Mouse (Mus musculus) ES-CJ7 (cell line): ENCODE results near the gene Gm37240.

Experiments used
- DNase-seq: peaks from one replicate; pipeline ENCODE4 v3.0.0; 2011; ENCODE audit warnings: low read depth, low spot score

The Gm37240 gene

DNA sequence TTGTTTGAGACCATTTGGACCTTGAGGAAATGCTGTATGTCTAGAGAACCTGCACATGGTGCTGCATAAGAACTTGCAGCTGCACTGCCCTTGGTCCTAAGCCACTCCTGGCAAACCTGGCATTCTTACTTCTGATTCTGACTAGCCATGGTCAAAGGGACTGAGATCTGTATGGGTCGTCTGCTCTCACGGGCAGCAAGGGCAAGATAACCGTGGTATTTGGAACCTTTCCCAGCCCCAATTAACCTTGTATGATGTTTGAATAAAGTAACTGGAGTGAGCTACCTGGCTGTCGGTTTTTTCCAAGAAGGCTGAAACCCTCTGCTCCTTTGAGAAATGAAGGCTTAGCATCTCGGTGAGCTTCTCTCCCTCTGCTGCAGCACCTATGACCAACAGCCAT, 8.4 kb downstream of the Gm37240 start:
- DNase-seq: no peak

DNA sequence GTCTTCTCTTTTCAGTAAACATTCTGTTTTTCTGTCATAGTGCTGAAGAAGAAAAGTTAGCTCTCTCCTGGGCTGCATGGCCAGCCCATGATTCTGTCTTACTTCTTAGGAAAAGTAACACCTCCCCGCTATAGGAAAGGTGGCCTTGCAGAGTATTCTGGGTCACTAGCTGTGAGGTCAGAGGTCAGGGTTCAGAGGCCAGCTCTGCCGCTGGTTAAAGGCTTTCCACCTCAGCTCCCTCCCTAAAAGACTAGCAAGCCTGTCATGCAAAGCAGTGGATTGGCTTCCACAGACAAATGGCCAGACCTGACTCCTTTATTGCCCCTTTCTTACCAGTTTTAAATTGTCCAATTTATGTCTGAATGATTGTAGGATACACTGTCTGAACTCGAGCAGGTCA, 23.3 kb downstream of the Gm37240 start:
- no peak for DNase-seq

DNA sequence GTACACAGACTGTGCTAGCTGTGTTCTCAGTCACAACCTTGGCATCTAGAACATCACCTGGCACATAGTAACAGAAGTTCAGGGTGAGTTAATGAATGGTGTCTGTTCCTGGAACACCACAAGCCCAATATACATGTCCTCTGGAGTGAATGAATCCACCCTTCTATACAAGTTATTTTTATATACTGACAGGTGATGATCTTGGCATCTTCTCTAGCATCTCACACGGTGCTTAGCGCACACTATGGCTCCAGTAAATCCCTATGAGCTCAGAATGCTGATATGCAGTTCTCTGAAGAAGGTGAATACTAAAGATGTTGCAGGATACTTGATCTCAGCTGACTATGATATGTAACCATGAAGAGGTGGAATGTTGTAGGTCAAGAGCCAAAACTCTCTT, 24.4 kb downstream of the Gm37240 start:
- DNase-seq: no peak

DNA sequence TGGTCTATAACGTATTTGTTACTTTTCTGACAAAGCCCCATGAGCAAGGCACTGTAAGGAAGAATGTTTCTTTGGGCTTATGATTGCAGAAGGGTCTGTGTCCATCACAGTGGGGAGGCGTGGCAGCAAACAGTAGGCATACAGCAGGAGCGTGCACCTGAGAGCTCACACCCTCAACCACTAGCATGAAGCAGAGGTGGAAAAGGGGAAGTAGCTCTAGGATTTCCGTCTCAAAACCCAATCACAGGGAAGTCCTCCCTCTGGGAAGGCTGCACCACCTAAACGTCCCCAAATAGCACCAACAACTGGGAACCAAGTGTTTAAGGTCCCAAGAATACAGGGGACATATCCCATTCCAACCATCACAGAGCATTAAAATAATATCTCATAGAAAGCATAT, 26.3 kb downstream of the Gm37240 start:
- DNase-seq: no peak

DNA sequence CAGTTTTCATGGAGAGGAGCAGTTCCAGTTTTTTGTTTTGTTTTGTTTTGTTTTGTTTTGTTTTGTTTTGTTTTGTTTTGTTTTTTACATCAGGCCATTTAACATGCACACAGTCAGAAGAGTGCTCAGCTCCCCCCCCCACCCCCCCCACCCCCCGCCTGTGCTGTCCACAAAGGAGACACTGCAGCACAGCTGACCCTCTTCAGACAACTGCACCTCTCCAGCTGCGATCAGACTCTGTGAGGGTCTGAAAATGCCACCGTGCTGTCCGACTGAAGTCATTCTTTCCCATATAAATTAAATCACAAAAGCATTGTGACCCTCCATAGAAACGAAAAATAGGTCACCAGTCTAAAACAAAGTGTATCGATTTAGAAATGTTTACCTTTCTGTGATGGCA, 28.0 kb downstream of the Gm37240 start:
- DNase-seq: no peak

DNA sequence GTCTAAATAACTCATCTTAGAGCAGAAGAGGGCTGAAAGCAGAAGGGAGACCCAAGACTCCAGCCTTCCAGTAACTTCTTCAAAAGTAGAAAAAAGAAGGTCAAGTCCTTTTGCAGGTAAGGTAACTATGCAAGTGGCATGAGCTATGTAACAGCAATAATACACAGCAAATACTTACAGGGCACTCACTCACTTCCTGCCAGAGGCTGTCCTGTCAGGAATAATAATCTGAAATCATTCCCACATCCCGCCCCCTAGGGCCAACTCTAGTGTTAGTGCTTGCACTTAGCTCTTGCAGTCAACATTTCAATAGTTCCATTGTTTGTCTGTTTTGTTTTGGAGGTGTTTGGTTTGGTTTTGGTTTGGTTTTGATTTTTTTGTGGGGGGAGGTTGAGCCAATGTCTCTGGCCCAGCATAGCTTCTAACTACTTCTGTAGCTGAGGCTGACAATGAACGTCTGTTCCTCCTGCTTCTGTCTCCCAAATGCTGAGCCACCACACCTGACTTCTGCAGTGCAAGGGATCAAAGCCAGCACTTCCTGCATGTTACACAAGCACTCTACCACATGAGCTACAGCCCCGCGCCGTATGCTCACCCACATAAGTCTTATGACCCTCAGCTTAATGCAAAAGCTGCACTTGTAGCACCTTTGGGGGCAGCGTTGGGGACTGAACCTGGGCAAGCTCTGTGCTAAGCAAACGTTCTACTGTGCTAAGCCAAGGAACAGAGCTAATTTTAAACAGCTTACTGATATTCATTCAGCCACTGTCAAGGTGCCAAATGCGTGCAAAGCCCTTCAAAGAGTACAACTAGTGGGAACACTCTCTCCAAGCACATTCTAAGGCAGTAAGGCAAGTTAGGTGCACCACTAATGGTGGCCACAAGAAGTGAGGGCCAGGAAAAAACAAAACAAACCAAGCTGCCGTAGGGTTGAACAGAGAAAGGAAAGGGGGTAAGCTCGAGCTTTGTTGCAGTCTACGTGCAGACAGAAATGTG, 28.9 kb downstream of the Gm37240 start:
- no peak for DNase-seq

DNA sequence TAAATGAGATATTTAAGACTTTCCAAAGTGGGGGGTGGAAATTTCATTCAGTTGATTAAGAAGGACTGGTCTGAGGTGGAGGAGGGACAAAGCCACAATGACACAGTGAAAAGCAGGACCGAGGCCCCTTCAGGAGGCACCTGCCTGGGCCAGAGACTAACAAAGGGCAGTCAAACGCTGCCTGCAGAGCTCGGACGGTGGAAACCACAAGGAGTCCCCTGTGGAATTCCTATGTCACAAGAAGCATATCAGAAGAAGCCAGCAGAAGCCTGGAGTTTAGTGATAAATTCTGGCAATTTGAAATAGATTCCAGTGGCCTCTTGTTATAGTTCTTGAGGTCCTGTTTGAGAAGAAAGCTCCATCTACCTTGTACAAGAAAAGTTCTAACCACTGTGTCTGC, 30.2 kb downstream of the Gm37240 start:
- DNase-seq: no peak

DNA sequence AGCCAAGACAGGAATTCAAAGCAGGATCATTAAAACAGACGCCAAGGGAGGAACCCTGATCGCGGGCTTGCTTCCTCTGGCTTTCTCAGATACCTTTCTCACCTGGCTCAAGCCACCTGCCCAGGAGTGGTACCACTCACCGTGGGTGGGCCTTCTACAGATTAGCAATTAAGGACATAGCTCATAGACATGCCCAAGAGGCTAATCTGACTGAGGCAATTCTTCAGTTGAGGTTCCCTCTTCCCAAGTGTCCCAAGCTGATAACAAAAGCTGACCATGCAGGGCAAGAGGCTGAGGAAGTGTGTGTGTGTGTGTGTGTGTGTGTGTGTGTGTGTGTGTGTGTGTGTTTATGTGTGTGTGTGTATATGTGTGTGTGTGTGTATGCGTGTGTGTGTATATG, 31.4 kb downstream of the Gm37240 start:
- no peak for DNase-seq

DNA sequence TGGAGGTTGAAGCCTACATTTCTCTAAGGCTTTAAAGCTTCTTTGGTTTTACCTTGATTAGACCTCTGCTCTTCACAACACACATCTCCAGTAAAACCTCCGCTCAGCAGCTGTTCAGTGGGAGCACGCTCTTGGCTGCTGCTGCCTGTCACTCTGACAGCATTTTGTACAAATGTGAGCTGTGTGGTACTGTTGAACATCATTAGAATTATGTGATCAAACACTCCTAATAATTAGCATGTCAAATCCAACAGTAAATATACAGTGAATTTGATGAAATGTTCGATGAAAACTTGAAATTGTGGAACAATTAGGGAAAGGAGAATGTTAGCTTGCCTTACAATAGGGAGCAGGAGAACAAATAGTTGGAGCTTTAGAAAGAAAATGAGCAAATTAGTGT, 32.3 kb downstream of the Gm37240 start:
- DNase-seq: no peak

DNA sequence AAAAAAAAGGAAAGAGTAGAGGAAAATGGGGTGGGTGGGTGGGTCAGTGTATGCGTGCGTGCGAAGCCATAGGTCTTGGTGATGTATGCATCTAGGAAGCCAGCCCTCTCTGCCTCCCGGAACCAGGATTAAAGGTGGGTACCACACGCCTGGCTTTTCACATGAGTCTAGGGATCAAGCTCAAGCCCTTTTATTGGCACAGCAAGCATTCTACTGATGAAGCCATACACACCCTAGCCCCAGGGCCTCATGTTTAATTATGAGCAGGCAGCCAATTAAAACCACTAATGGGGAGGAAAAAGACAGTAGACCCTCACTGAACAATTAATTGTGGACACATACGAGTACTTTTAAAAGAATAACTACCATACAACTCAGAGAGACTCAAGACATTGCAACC, 33.2 kb downstream of the Gm37240 start:
- no peak for DNase-seq

DNA sequence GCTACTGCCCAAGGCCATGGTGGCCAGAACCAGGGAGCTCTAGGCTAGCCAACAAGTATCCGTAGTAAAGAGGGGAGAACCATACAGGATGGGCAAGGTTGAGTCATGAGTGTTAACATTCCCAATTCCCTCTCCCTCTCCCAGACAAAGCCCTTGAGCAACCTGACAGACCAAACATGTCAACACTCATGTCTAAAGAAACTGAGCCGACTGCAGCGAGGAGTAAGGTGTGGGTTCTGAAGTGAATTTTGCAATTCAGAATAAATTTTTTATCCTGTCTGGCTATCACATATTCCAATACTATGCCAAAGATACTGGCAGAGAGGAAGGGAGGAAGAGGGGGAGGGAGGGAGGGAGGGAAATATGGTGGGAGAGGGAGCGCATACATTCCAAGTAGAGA, 33.6 kb downstream of the Gm37240 start:
- DNase-seq: no peak

DNA sequence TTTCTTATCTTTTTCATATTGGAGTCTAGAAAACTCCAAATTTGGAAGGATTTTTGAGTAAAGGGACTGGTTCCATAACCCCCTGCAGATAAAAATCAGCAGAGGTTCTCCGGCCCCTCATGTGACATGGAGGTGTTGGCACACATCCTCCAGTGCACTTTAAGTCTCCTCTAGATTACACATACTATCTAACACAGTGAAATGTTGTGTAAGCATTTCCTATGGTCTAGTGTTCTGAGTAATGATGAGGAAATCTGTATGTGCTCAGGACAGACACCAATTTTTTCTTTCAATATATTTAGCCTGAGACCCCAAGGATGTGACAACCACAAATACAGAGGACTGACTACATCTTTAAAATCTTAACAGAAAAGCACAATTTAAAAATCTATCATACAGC, 37.2 kb downstream of the Gm37240 start:
- DNase-seq: no peak

DNA sequence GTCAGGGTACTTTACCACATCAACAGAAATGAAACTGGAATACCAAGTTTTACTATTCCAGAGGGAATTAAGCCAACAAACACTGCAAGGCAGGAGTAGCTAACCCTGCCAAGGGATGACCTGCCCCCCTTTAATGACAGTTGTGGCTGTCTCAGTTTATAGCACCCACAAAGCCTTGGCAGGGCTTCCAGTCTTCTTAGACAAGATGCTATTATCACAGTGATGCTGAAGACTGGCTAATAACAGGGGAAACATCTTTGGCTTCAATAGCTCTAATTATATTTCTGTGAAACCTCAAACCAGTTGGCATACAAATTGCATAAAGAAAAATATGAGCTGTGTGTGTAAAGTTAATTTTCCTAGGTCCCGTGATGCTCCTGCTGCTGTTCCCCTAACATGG, 41.0 kb downstream of the Gm37240 start:
- DNase-seq: no peak

DNA sequence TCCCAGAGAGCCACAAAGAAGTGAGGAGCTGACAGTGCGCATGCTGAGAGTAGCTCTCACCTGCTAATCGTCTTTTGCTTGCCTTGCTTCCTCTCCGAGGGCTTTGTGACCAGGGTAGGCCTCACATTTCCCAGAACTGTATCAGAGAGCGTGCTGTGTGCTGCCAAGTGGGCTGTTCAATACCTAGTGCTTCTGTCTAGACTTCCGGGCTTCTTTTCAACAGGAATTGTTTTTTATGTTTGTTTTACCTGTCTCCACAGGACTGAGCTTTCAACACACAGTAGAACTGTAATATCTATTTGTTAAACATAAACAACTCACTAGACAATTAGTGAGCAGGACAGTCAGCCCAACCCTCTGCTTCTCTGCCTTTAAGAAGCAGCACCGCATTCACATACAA, 42.0 kb downstream of the Gm37240 start:
- DNase-seq: no peak

DNA sequence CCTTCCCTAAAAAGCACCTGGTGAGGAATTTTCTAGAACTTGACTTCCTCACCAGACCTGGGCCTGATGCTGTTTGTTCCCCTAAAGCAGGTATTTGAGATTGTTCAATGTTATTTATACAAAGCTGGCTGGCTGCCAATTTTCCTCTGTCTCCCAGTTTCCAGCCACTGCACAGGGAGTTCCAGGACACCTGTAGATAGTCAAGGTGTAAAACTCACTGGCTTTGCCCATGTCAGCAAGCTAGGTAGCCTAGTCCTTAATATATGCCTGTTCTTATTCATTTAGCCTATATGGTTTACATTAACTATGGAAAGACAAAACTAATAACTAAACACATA, 44.5 kb downstream of the Gm37240 start:
- DNase-seq: no peak

DNA sequence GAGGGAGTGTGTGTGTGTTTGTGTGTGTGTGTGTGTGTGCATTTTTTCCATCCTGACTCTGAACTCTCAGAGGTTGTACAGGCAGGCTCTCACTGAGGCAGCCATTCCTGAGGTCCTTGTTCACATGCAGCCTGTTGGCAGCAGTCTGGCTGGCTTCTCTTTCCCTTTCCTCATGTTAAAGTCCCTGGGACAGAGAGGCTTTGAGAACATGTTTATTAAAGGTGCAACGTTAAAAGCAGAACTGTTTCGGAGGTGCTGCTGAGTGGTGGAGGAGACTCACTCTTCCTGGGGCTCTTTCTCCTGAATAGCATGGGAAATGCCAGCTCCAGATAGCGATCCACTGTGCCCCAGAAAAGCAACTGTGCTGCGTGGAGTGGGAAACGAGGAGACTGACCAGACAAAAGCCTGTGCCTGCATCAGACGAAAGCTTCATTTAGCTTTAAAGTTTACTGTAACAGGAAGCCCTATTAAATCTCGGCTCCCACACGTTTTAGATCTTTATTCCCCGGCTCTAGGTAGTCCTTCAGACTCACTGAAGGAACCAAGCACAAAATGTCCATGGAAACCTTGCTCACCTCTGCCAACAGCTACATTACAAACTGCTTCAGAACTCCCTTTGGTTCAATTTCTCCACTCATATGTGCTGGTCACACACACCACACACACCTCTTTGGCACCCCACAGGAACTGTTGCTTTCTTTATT, 45.0 kb downstream of the Gm37240 start:
- no peak for DNase-seq

DNA sequence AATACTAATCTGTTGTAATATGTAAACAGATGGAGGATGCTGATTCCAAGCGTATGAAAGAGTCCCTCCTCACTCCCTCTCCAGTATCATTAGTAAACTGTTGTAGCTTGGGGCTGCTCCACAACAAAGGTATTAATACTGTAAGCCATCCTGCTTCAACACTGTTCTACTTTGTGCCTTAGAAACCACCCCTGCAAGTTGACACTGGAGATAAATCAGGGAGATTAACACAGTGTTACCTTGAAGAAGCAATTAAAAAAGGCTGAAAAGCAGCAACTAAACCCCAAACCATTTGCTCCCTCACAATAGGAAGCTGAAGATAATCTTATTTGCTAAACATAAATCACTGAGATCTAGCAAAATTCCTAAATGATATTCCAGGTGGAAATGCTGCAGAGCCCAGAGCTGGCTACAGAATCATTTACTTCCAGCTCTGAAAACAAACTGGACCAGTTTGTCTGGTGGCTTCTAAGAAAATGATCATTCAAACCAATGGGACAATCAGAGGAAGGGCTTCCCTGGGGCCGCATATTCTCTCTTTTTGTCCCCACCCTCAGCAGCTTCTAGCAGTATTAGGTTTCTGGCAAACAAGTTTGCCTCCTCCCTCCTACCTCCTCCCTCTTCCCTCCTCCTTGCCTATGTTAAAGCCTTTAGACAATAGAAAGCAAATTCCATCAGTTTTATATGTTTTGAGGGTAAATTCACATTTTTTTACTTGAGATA, 45.7 kb downstream of the Gm37240 start:
- DNase-seq: no peak

DNA sequence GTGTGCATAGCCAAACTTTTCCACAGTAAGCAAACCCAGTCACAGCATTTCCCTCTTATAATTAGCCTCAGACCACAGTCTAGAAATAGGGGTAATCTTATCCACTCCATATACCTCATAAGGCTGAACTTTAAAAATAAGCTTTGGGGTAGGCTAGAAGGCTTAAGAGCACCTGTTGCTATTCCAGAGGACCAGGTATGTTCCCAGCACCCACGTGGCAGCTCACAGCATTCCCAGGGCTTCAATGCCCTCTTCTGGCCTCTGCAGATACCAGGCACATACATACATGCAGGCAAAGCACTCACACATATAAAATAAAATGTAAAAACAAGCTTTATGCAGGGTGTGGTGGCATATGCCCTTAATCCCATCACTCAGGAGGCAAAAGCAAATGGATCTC, 53.7 kb downstream of the Gm37240 start:
- no peak for DNase-seq

DNA sequence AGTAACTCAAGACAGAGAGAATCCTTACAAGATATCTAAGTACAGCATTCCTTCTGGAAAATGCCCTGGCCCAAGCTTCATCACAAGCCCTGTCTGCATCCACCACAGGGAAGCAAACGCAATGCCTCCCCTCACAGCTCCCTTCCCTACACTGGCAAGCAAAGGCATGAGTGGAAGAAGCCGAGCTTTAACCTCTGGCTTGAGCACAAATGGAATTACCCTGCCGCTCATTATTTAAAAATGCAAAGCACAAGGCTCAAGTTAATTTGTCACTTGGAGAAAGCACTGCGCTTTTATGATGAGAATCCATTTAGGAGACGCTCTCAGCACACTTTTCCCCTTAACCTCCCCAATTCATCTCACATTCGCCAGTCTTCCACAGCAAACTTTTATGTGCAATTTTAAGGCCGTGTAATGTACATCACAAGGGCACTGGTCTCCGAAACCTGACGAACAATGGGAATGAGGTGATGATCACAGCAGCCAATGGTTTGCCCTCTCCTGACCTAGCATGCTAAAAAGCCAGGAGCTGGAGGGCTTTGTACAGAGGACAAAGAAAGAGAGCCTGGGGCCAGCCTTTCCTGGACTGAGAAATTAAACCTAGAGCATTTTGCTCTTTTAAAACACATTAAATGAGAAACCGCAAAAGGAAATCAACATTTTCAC, 54.7 kb downstream of the Gm37240 start:
- DNase-seq: peak; percentile 31

DNA sequence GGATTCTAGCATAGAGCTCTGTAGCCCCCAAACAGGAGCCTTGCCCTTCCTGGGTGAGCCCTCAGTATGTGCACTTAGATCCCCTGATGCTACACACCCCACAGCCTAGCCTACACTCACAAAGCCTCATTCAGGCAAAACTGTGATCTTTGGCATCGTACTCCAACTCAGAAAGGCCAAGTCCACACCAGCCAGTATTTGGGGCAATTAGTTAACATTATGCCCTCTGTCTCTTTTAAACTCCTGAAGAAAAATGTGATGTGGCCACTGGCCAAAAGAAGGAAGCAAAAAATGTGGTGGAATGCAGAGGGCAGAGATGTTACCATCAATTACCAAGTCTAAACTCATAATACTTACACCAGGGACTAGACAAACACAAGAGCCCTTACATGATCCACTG, 55.5 kb downstream of the Gm37240 start:
- no peak for DNase-seq

DNA sequence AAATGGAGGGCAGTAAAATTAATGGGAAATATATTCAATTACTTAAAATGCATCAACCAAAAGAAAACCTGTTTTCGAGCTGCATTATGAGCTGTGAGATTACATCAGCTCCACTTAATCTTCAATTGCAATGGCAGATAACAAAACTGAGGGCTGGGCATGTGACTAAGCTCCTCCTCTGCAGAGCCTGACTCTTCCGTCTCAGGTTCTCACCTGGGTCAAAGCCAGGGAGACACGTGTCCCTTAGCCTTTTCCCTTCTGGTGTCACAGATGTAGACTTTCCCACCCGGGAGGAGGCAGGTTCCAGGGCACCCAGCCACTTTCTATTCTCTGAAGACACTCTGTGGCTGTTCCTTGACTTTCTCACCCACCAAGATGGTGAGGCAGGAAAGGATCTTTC, 58.3 kb downstream of the Gm37240 start:
- no peak for DNase-seq

DNA sequence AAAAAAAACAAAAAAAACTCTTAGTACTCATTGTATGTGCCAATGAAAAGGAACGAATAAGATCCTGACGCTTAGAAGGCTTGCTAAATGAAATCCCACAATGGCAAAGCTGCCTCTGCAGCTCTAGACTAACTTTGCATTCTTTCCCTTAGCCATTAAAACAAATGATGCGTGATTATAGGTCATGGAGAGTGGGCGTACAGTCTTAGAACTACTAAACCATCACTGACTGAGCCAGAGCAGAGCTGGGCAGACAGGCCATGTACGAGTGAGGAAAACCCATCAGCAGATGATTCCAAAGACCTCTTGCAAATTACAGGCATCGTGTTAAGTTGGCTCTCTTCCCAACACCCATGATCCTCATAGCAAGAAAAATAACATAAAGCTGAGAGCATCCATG, 59.5 kb downstream of the Gm37240 start:
- no peak for DNase-seq
